Mouse (Mus musculus) induced T-regulatory cell, adult 2 months (primary cell): ENCODE data around the gene Gm49673.
"Not testable (repeated sequence)": the region's sequence is repeated elsewhere in the genome, so short reads cannot be mapped to it uniquely, and the experiment has no call there.

Experiments
- DNase-seq: peaks from one replicate; pipeline ENCODE4 v3.0.0-alpha.2; 2012; ENCODE audit warnings: low read depth

Gene Gm49673

GRCm38 (mm10) chr17:8147439-8148316 is at the start of gene Gm49673, which contains the start of gene Rnaset2a:
Gene Gm49673 (minus strand): TSS chr17:8147788.
Gene Rnaset2a (minus strand): TSS chr17:8148097.
- DNase-seq, result peak; percentile 58

GRCm38 (mm10) chr17:8195685-8196376 is 48.2 kb upstream of the Gm49673 start:
- peak; percentile 36 for DNase-seq

- DNase-seq, result no peak
Measured at GRCm38 (mm10) chr17:8193678-8194077, 46.1 kb upstream of the Gm49673 start.

- DNase-seq, result no peak
Measured at GRCm38 (mm10) chr17:8184217-8184616, 36.6 kb upstream of the Gm49673 start.

GRCm38 (mm10) chr17:8183815-8184214 is 36.2 kb upstream of the Gm49673 start:
- DNase-seq, result no peak

GRCm38 (mm10) chr17:8177090-8177489 is 29.5 kb upstream of the Gm49673 start:
- DNase-seq, result no peak

GRCm38 (mm10) chr17:8171081-8171480 is 23.5 kb upstream of the Gm49673 start:
- peak; percentile 45 for DNase-seq

DNA sequence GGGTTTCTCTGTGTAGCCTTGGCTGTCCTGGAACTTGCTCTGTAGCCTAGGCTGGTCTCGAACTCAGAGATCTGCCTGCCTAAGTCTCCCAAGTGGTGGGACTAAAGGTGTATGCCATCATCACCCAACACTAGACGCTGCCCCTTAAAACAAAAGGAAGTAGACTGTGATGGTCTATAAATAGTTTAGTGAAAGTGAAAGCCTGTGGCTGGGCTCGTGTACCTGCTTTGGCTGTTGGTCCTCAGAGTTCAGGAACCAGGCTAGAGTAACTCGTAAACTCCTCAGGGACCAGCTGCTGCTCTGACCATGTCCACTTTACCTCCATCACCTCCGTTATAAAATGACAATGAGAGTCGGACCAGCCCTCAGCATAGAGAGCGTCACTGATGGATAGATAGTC is 22.7 kb upstream of the Gm49673 start:
- DNase-seq, result peak; percentile 35

DNA sequence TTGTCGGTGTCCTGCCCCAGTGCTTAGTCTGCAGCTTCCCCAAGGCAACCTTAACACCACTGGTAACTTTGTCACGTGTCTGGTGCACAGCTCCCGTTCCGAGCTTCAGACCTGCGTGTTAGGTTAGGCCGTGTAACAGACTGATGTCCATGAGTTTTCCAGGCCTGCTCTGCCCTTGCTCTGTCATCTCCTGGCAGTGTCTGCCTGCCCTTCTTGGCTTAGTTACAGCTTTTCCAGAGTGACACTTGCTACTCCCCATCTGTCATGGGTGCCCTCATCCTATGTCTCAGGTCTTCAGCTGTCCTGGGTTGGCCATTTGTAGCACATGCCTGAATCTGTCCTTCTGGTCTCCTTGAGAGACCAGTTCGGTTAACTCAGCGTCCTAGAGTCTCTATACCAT is 19.8 kb upstream of the Gm49673 start:
- DNase-seq, result not testable (repeated sequence)

- DNase-seq, result not testable (repeated sequence)
Measured at GRCm38 (mm10) chr17:8166454-8166853, 18.9 kb upstream of the Gm49673 start.

DNA sequence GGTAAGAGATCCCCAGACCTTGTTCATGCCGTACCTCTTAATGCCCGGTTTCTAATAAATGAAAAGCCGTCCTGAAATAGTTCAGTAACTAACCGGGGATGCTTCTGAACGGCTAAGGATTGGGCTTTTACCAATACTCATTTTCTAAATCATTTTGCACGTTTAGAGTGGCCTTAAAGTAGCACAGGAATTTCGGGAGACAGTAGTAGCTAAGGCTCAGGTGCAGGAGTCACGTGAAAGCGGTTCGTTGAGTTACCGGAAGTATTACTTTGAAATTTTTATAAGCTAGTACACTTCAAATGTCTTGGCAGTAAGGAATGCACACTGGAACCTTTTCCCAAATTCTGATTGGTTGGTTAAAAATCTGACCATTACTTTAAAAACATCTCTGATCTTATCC is 18.4 kb upstream of the Gm49673 start:
- DNase-seq, result peak; percentile 39

DNA sequence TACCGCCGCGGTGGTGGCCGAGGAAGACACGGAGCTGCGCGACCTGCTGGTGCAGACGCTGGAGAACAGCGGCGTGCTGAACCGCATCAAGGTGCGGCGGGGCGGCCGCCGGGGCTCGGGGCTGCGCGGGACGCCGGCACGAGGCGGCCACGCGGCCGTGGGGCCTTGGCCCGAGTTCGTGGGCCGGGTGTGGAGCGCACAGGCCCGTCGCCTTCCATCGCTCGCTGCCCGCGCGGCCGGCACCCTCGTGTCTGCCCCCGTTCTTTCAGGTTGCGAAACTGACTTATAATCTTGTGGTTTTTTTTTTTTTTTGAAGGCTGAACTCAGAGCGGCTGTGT is 18.0 kb upstream of the Gm49673 start:
- peak; percentile 49 for DNase-seq

DNA sequence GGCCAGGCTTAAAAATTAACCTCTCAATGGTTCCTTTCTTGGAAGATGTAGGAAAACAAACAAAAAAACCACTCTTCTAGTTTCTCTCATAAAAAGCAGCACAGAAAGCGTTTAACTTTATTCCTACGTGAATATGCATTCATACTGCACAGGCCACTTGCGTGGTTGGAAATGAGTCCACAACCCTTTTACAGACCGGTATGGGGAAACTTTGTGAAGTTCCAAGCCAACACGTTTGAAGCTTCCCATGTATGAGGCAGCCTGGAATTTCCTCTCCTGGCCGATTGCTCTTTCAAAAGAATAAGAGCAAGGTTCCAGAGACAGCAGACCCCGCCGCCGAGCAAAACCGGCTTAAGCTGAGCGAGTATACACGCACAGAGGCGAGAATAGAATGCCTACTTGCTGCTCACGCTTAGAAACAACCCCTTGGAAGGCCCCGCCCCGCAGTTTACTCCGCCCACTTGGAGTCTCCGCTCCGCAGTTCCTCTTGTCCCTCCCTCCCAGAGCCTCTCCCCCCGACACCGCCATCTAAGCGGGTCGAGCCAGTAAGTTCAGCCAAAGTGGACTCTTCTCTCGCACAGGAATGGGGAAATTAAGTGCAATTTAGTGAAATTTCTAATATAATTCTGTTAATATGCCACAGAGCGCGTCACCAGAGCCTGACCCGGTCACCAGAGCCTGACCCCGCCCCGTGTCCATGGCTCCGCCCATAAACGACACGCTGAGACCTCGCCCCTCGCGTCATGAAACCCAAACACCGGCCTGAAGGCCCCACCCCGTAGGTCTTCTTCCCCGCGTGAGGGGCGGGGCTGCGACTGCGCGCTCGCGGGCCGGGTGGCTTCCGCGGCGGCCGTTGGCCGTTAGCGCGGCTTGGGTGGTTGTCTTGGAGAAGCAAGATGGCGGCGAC is 17.4 kb upstream of the Gm49673 start, which contains the start of gene Fgfr1op:
Gene Fgfr1op (plus strand): TSS at position 801 of the 907 bp plus-strand sequence.
- DNase-seq, result peak; percentile 62

- peak; percentile 62 for DNase-seq
Measured at GRCm38 (mm10) chr17:8160969-8161368, 13.4 kb upstream of the Gm49673 start.

DNA sequence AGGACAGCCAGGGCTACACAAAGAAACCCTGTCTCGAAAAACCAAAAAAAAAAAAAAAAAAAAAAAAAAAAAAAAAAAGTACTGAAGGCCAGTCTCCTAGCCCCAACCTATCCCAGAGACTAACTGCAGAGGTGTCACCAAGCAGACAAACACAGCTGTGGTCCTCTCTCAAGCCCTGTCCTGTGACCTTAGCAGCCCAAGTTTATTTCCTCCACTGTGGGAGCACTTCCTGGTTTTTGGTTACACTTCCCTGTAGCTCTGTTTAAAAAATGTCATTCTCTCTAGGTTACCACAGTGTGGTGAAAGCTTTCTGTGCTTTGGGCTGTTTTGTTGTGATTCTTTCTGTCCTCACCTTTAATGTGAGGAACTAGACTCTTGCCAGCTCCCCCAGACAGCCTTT is 11.0 kb upstream of the Gm49673 start:
- DNase-seq, result not testable (repeated sequence)

DNA sequence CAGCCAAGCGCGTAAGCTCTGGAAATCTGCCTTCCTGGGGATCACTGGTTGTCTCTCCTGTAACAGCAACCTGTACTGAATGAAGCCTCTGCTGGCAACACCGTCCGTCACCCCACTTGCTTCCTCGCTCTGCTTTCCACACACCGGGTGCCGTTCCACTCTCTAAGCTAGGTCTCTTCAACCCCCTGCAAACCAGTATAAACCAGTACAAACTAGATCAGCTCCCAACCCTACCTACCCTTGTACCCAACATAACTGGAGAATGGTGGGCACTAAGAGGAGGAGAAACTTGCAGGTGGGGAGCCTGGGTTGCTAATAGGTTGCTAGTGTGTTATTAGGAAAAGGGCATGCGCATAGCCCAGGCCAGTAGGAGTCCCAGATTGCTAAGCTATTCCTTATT is 8.4 kb upstream of the Gm49673 start:
- DNase-seq, result not testable (repeated sequence)

- not testable (repeated sequence) for DNase-seq
Measured at GRCm38 (mm10) chr17:8155010-8155409, 7.4 kb upstream of the Gm49673 start.

- peak; percentile 31 for DNase-seq
Measured at GRCm38 (mm10) chr17:8146931-8147330, 657 bp downstream of the Gm49673 start.

DNA sequence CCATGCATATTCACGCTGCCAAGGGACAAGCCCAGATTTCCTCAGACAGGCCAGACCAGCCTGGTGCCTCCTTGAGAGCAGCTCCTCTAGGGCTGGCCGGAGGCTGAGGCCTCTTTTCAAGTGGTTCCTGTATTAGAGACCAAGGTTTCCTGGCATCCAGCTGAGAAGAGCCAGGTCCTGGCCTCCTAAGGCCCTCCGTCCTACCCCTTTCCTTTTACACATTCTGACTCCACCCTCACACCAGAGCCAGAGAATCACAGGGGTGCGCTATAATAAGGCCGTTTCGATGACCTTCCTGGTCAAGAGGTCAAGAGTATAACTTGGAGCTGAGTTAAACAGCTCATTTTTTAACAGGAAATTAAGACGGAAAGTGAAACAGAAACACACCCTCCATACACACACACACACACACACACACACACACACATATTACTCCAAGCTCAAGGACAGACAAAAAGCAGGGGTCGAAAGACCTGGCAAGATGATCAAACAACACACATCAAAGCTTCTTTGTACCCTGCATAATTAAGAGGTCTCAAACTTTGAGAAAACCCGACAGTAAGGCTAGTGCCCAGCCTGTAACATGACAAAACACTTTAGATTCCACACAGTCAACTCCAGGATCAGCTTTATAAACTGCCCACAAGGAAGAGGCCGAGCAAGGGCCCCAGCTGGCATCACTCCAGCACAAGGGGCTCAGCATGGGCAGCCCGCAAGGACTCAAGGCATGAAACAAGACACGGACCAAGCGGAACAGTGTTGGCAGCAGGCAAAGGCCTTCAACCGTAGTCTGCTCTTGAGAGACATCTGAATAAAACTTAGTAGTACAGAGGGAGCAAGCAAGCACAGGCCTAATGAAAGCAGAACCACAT is 3.5 kb downstream of the Gm49673 start:
- peak; percentile 52 for DNase-seq

DNA sequence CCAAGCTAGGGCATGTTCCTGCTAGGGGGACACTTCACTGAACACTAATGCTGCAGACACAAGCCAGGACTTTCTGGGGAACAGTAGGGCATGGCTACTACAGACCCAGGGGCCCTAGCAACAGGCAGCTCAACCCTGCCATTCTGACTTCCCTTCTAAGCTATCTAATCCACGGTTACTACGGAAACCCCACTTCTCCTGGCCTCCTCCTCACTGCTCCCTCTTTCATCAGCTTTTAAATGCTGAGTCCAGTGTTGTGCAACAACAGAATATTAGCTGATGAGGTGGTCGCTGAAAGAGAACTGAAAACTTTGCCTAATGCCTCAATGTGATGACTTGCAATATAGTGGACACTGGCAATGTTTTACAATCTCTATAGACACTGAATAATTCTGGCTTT is 7.4 kb downstream of the Gm49673 start:
- DNase-seq, result not testable (repeated sequence)

DNA sequence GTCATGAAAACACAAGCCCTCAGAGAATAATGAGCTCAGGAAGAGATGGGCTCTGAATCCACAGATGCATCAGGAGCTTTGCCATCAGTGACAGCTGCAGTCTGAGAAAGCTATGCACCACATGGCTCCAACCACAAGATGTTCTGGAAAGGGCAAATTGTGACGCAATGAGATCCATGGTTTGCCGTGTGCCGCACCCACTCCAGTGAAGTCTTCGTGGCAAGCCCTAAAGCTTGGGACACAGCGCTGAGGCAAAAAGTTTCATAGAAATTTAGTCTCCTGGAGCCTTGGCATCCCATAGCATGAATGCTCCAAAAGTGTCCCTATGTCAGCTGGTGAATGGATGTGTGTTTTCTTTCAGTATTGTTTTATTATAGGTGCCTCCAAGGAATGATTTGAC is 9.5 kb downstream of the Gm49673 start:
- DNase-seq, result not testable (repeated sequence)
